15 mouse cellular contexts compared by ENCODE assay signal in the genomic region with DNA sequence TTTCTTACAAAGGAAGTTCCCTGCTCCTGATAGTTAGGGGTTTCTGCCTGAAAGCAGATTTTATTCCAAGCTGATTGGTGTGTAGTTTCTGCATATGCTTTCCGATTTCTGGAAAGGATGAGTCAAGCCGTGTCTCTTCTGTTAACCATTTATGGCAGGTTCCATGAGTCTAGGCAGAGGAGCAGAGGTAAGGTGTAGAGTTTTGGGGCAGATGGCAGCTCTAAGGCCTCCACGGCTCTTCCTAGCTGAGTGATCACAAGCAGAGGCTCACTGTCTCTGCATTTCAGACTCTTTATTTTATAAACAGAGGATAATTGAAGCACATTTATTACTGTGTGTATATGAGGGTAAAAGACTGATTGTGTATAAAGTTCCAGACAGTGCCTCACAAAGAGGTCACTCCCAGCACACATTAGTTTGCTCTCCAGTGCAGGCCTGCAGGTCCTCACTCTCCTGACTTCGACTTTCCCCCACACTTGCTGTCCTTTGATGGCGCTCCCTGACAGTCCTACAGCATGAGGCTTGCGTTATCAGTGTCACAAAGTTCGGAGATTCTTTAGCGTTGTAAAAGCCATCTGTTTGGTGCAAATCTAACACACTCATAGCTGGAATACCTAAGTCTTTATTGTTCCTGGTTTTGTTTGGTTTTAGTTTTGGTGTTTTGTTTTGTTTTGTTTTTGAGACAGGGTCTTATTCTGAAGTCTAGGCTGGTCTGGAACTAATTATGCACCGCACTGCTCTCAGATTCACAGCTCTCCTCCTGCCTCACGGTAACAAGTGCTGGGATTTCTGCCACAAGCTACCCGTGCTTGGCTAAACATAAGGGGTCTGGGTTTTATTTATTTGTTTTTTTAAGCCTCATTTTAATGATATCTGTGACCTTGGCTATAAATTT.
DNase-seq lines count a peak whose midpoint lies in the region; ATAC-seq and TF ChIP-seq lines count a peak whose summit lies in the region.
"Had no signal": no experiment of that assay in that cellular context is flagged by ENCODE, and none has a peak within 500 bp of the region (broad histone marks: within the 10 kb centered on the region; RNA-seq: fewer than 3 reads in every experiment).

No protein-coding gene starts in this region.

- no peak overlapping the region for H3K4me3 ChIP-seq in heart, embryonic 10.5 days
- H3K4me3 ChIP-seq in embryonic facial prominence, embryonic 14.5 days (ENCODE audit: low read depth, low read length) = no peak overlapping the region
- H3K4me3 ChIP-seq in limb, embryonic 13.5 days = no peak overlapping the region
- H3K4me3 ChIP-seq in lung, adult 2 months (replicated peaks; ENCODE audit: extremely low read depth, low read depth, low read length) = no peak overlapping the region
- H3K4me3 ChIP-seq: liver, embryonic 13.5 days; midbrain, embryonic 12.5 days had no signal

- no peak for TF ChIP-seq CTCF in brain, embryonic 14.5 days (IDR thresholded peaks at IDR 0.05; ENCODE audit: borderline replicate concordance, extremely low read depth, insufficient read depth, insufficient read length)
- no peak for TF ChIP-seq CTCF in lung, adult 2 months (IDR thresholded peaks at IDR 0.05; ENCODE audit: insufficient read depth, low read length)

- H3K36me3 ChIP-seq in heart, embryonic 10.5 days = no peaks in the 10 kb centered on the region
- H3K36me3 ChIP-seq in embryonic facial prominence, embryonic 14.5 days (ENCODE audit: control insufficient read depth, insufficient read depth, low read length) = no peaks in the 10 kb centered on the region
- H3K36me3 ChIP-seq in limb, embryonic 13.5 days = no peaks in the 10 kb centered on the region
- H3K36me3 ChIP-seq: liver, embryonic 13.5 days; midbrain, embryonic 12.5 days had no signal

- no peak for ATAC-seq in embryonic facial prominence, embryonic 14.5 days (ENCODE audit: low read depth)
- ATAC-seq in limb, embryonic 13.5 days (ENCODE audit: low FRiP score, low read depth) = 0 out of 2 replicates have a peak, but pooled peaks have one; percentile 52
- ATAC-seq: Patski had no signal

- H3K9ac ChIP-seq in embryonic facial prominence, embryonic 14.5 days (ENCODE audit: low read depth, low read length) = no peak overlapping the region
- H3K9ac ChIP-seq in limb, embryonic 13.5 days = no peak overlapping the region
- H3K9ac ChIP-seq: liver, embryonic 13.5 days; midbrain, embryonic 12.5 days had no signal

- intact Hi-C loops in heart, postnatal 14 days (cut with DNase I) = no loop called here

- H3K27ac ChIP-seq in heart, embryonic 10.5 days = peak overlapping the region; percentile 22; the same call in 1 of the 2 replicates
- H3K27ac ChIP-seq in embryonic facial prominence, embryonic 14.5 days (replicated peaks; ENCODE audit: low read depth, low read length) = no peak overlapping the region
- no peak overlapping the region for H3K27ac ChIP-seq in limb, embryonic 13.5 days
- H3K27ac ChIP-seq: liver, embryonic 13.5 days had no signal

- WGBS in heart, embryonic 10.5 days = 46% methylated on average over 11 of the region's 11 CpGs
- WGBS in embryonic facial prominence, embryonic 14.5 days = 30% methylated on average over 11 of the region's 11 CpGs
- 20% methylated on average over 11 of the region's 11 CpGs for WGBS in limb, embryonic 13.5 days
- WGBS in lung, adult 2 months = 52% methylated on average over 11 of the region's 11 CpGs

- no peak for DNase-seq in heart, embryonic 10.5 days (ENCODE audit: low spot score)
- DNase-seq in heart, postnatal 14 days = no peak
- DNase-seq in brain, embryonic 14.5 days (ENCODE audit: low read depth) = peak; percentile 45
- peak; percentile 68 for DNase-seq in embryonic facial prominence, embryonic 14.5 days (ENCODE audit: low spot score)
- DNase-seq in lung, postnatal 10 days = no peak
- no peak for DNase-seq in cerebellum, adult 8-10 months
- DNase-seq in lung, adult 2 months = no peak
- DNase-seq: cerebellum, adult 9-10 months; heart, adult 18-20 months; layer of hippocampus, postnatal 36 days; liver, embryonic 13.5 days; thymus, postnatal 4 days had no signal

- H3K9me3 ChIP-seq in heart, embryonic 10.5 days = no peaks in the 10 kb centered on the region
- no peaks in the 10 kb centered on the region for H3K9me3 ChIP-seq in embryonic facial prominence, embryonic 14.5 days (ENCODE audit: control insufficient read depth, low read length)
- no peaks in the 10 kb centered on the region for H3K9me3 ChIP-seq in limb, embryonic 13.5 days
- H3K9me3 ChIP-seq: liver, embryonic 13.5 days; midbrain, embryonic 12.5 days had no signal

- no peak for TF ChIP-seq POLR2A in brain, embryonic 14.5 days (IDR thresholded peaks at IDR 0.05; ENCODE audit: borderline replicate concordance, extremely low read depth, insufficient read depth, insufficient read length, poor library complexity, severe bottlenecking)
- no peak for TF ChIP-seq POLR2A in lung, adult 2 months (IDR thresholded peaks at IDR 0.05; ENCODE audit: borderline replicate concordance, extremely low read depth, low read depth, low read length)

- H3K4me2 ChIP-seq in embryonic facial prominence, embryonic 14.5 days (ENCODE audit: low read depth, low read length) = no peak overlapping the region
- H3K4me2 ChIP-seq in limb, embryonic 13.5 days (replicated peaks) = no peak overlapping the region
- H3K4me2 ChIP-seq: liver, embryonic 13.5 days had no signal

- no peaks in the 10 kb centered on the region for H3K27me3 ChIP-seq in heart, embryonic 10.5 days (ENCODE audit: insufficient read depth, poor library complexity, severe bottlenecking)
- no peaks in the 10 kb centered on the region for H3K27me3 ChIP-seq in embryonic facial prominence, embryonic 14.5 days (replicated peaks; ENCODE audit: control insufficient read depth, insufficient read depth, low read length)
- H3K27me3 ChIP-seq in limb, embryonic 13.5 days = no peaks in the 10 kb centered on the region
- H3K27me3 ChIP-seq: liver, embryonic 13.5 days; midbrain, embryonic 12.5 days; Patski had no signal

- H3K4me1 ChIP-seq in heart, embryonic 10.5 days = peaks cover 28% of the 10 kb centered on the region
- H3K4me1 ChIP-seq in embryonic facial prominence, embryonic 14.5 days (ENCODE audit: control insufficient read depth, insufficient read depth, low read length) = peaks cover 30% of the 10 kb centered on the region
- peaks cover 40% of the 10 kb centered on the region for H3K4me1 ChIP-seq in limb, embryonic 13.5 days
- H3K4me1 ChIP-seq in lung, adult 2 months (ENCODE audit: control insufficient read depth, insufficient read depth, low read length) = no peaks in the 10 kb centered on the region

Comparison
In these comparisons a context has a peak if more than half of its experiments do, and no peak if none do; other contexts are left out.
1. DNase-seq: peak in brain, embryonic 14.5 days (single experiment) and embryonic facial prominence, embryonic 14.5 days (single experiment); none in heart, embryonic 10.5 days (single experiment), heart, postnatal 14 days (0 of 2), lung, postnatal 10 days (single experiment), cerebellum, adult 8-10 months (single experiment) and lung, adult 2 months (single experiment).